ENCODE assay signal across 8 mouse cellular contexts in the genomic region with DNA sequence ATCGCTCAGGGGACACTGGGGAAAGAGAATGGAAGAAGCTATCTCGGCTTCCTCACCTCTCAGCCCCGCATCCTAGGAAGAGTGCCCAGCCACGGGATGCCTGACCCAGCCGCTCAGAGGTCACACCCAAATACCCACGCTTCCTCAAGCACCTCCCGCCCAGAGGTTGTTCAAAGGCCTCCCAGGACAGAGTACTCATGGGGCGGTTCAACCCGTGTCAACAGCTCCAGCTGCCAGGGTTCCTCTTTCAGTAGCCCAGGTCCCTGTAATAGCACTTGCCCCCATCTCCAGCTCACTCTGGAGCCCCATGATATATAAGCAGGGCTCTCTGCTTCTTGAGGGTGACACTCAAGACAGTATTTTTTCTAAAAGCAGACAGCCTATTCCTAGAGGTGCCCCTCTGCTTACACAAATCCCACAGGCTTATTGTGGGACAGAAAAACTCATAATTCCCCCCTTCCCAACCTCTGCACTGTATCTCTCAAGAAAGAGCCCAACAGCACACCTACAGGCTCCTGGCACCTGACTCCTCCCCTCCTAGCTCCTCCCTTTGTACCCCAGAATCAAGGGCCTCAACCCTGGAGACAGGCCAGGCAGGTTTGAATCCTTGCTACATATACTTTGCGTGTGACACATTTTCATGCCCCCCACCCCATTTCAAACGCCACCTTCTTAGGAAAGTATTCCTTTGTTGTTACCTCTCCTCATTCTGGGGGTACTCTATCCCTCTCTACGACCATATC. TPM values are rescaled to one million over a fixed set of nuclear protein-coding genes. Genes with fewer than 3 reads are reported as not detected.
DNase-seq lines count a peak whose midpoint lies in the region; ATAC-seq lines count a peak whose summit lies in the region.

No protein-coding gene starts in this region.

- H3K27me3 ChIP-seq in kidney, embryonic 16.5 days (ENCODE audit: insufficient read depth, low read length): no peaks in the 10 kb centered on the region

- ATAC-seq in kidney, embryonic 16.5 days (ENCODE audit: low FRiP score, low TSS enrichment): no peak
- peak; percentile 43 for ATAC-seq in megakaryocyte, adult 5-6 weeks (ENCODE audit: poor library complexity, severe bottlenecking)

- H3K9me3 ChIP-seq in kidney, embryonic 16.5 days (ENCODE audit: low read length): no peaks in the 10 kb centered on the region

- peak; percentile 58 for DNase-seq in cerebellum, adult 9-10 months
- no peak for DNase-seq in cerebellum, postnatal 14 days
- DNase-seq in c-Kit-positive CD71-positive TER-119-positive erythroid progenitor cells, embryonic 14.5 days (ENCODE audit: low spot score): peak; percentile 37
- DNase-seq in frontal cortex, adult 2 months (ENCODE audit: extremely low spot score in 1 of 2, low spot score in 1 of 2): no peak
- DNase-seq in left cerebral cortex, adult 18-20 months (ENCODE audit: low spot score in 2 of 2): no peak
- DNase-seq in layer of hippocampus, adult 11-12 months (ENCODE audit: low spot score): no peak

- no peaks in the 10 kb centered on the region for H3K36me3 ChIP-seq in kidney, embryonic 16.5 days (ENCODE audit: insufficient read depth, low read length)

- H3K9ac ChIP-seq in kidney, embryonic 16.5 days (replicated peaks; ENCODE audit: low read length): no peak overlapping the region

- peak overlapping the region; percentile 86; the same call in 1 of the 2 replicates for H3K4me2 ChIP-seq in kidney, embryonic 16.5 days (replicated peaks; ENCODE audit: low read depth, low read length)

- H3K27ac ChIP-seq in kidney, embryonic 16.5 days (ENCODE audit: low read length): no peak overlapping the region

- 67% methylated on average over 12 of the region's 12 CpGs for WGBS in kidney, embryonic 16.5 days

- peaks cover 26% of the 10 kb centered on the region for H3K4me1 ChIP-seq in kidney, embryonic 16.5 days (ENCODE audit: insufficient read depth, low read length)

- H3K4me3 ChIP-seq in kidney, embryonic 16.5 days (ENCODE audit: low read length): peak overlapping the region; percentile 63; the same call in 1 of the 2 replicates

RNA-seq across cellular contexts. Expression of a gene that starts 2.6 kb away (rescaled TPM):
- 12.0 and 13.2 TPM in 2 replicates for polyA plus RNA-seq in kidney, embryonic 16.5 days (2015; fragmentation: Nextera tagmentation; extraction: Ambion mirVana)
- 14.5 and 19.7 TPM in 2 replicates for total RNA-seq in megakaryocyte, adult 5-6 weeks (2015)
- total RNA-seq in megakaryocyte, adult 5-6 weeks (2017): 17.8 and 18.8 TPM in 2 replicates
- polyA plus RNA-seq in frontal cortex, adult 2 months (2012; rRNA removed): 21.6 and 22.2 TPM in 2 replicates
- 10 to 100 TPM; 24.2 to 26.7 TPM for total RNA-seq in left cerebral cortex, adult 18-20 months (2021)

RNA-seq across cellular contexts. Expression of a gene that starts 3.4 kb away (rescaled TPM):
- 2.7 and 3.0 TPM in 2 replicates for polyA plus RNA-seq in kidney, embryonic 16.5 days (2015; fragmentation: Nextera tagmentation; extraction: Ambion mirVana)
- 7.2 and 7.6 TPM in 2 replicates for total RNA-seq in megakaryocyte, adult 5-6 weeks (2015)
- 5.2 and 8.3 TPM in 2 replicates for total RNA-seq in megakaryocyte, adult 5-6 weeks (2017)
- polyA plus RNA-seq in frontal cortex, adult 2 months (2012; rRNA removed): 7.5 and 7.7 TPM in 2 replicates
- total RNA-seq in left cerebral cortex, adult 18-20 months (2021): 10 to 100 TPM; 10.6 to 11.4 TPM

RNA-seq across cellular contexts. Expression of a gene that starts 19.8 kb away (rescaled TPM):
- 9.0 and 9.9 TPM in 2 replicates for polyA plus RNA-seq in kidney, embryonic 16.5 days (2015; fragmentation: Nextera tagmentation; extraction: Ambion mirVana)
- total RNA-seq in megakaryocyte, adult 5-6 weeks (2015): 90.1 and 90.2 TPM in 2 replicates
- total RNA-seq in megakaryocyte, adult 5-6 weeks (2017): 58.7 and 60.8 TPM in 2 replicates
- 241 and 244 TPM in 2 replicates for polyA plus RNA-seq in frontal cortex, adult 2 months (2012; rRNA removed)
- 100 to 1,000 TPM; 215 to 224 TPM for total RNA-seq in left cerebral cortex, adult 18-20 months (2021)

RNA-seq across cellular contexts. Expression of a gene that starts 32.7 kb away (rescaled TPM):
- 12.5 and 15.2 TPM in 2 replicates for polyA plus RNA-seq in kidney, embryonic 16.5 days (2015; fragmentation: Nextera tagmentation; extraction: Ambion mirVana)
- 4.9 and 6.5 TPM in 2 replicates for total RNA-seq in megakaryocyte, adult 5-6 weeks (2015)
- 2.6 and 5.3 TPM in 2 replicates for total RNA-seq in megakaryocyte, adult 5-6 weeks (2017)
- polyA plus RNA-seq in frontal cortex, adult 2 months (2012; rRNA removed): 38.9 TPM in 2 replicates
- total RNA-seq in left cerebral cortex, adult 18-20 months (2021): 10 to 100 TPM; 60.8 to 65.2 TPM

RNA-seq across cellular contexts. Expression of a gene that starts 38.3 kb away (rescaled TPM):
- 0.40 and 0.99 TPM in 2 replicates for polyA plus RNA-seq in kidney, embryonic 16.5 days (2015; fragmentation: Nextera tagmentation; extraction: Ambion mirVana)
- total RNA-seq in megakaryocyte, adult 5-6 weeks (2015): 30.1 and 31.6 TPM in 2 replicates
- 5.2 and 6.1 TPM in 2 replicates for total RNA-seq in megakaryocyte, adult 5-6 weeks (2017)
- polyA plus RNA-seq in frontal cortex, adult 2 months (2012; rRNA removed): 11.5 and 12.2 TPM in 2 replicates
- 10 to 100 TPM in 1 of 2 experiments, 1 to 10 TPM in 1; 7.7 to 12.9 TPM for total RNA-seq in left cerebral cortex, adult 18-20 months (2021)

Comparison
In these comparisons a context has a peak if more than half of its experiments do, and no peak if none do; other contexts are left out.
1. DNase-seq: peak in cerebellum, adult 9-10 months (single experiment) and c-Kit-positive CD71-positive TER-119-positive erythroid progenitor cells, embryonic 14.5 days (single experiment); none in cerebellum, postnatal 14 days (0 of 2), frontal cortex, adult 2 months (0 of 2), left cerebral cortex, adult 18-20 months (0 of 2) and layer of hippocampus, adult 11-12 months (single experiment).